Mouse (Mus musculus) left cerebral cortex, adult 11 months (tissue): Measurements from ENCODE around the gene Apom.

Experiments used
- DNase-seq: peaks from one replicate; pipeline ENCODE4 v3.0.0; 2022; ENCODE audit warnings: low spot score

Gene Apom

DNA sequence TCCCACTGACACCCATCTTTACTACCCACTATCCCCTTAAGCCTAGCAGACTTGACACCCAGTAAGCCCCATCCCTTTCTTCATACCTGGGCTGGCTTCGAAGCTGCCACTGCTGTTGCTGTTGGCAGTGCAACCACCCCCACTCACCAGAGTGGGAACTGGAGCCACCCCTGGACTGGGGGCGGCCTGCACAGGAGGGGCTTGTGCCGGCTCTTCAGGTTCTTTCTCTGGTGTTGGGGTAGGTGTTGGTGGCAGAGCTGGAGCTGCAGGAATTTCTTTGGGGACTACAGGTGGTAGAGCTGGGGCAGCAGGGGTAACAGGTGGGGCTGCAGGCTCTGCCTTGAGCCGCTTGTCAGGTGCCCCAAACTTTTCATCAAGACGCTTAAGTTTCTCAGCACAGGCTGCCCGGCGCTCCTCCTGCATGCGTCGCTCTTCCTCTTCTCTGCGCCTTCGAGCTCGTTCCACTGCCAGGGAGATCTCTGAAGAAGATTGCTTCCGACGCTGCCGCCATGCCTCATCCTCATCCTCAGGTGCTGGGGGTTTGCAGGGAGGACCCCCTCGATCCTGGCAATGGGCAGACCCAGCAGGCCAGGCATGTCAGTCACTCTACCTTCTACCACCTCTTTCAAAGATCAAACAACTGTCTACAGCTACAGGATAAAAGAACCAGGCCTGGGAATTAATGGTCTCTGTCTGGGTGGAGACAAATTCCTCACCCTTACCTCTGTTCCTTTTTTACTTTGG is 27.2 kb upstream of the Apom start:
- no peak for DNase-seq

DNA sequence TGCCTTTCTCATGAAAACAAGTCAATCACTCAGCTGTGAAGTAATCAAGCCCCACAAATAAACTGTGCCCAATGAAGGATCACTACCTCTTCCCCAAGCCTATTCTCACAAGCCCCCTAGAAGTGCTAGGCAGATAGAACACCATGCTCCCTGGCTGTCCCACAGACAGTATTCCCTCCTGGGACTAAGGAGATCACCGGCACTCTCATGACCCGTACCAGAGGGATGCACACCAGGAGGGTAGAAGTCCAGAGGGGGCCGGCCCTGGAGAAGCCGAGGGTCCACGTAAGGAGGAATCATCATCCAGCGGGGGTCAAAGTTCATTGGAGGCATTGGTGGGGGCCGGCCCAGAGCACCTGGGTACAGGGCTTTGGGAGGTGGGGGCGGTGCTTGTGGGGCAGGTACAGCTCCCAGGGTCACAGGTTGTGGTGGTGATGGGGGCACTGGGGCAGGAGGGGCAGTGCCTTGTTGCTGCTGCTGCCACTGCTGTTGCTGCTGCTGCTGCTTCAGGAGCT is 25.9 kb upstream of the Apom start:
- no peak for DNase-seq

DNA sequence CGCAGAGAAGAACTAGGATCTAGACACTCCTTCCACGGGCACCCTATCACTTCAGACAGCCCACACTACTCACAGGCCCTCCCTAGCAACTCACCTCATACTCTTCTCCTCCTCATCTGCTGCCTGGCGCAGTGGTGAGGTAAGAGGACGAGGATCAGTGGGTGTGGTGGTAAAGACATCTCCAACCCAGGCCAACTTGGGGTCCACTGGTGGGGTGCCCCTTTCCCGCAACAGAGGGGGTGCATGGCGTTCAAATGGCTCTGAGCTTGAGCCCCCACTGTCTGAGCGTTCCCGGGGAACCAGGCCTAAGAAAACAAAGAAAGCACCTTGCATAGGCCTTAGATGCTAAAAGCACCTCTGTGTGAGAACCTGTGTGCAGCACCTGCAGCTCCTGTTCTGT is 25.4 kb upstream of the Apom start:
- no peak for DNase-seq

DNA sequence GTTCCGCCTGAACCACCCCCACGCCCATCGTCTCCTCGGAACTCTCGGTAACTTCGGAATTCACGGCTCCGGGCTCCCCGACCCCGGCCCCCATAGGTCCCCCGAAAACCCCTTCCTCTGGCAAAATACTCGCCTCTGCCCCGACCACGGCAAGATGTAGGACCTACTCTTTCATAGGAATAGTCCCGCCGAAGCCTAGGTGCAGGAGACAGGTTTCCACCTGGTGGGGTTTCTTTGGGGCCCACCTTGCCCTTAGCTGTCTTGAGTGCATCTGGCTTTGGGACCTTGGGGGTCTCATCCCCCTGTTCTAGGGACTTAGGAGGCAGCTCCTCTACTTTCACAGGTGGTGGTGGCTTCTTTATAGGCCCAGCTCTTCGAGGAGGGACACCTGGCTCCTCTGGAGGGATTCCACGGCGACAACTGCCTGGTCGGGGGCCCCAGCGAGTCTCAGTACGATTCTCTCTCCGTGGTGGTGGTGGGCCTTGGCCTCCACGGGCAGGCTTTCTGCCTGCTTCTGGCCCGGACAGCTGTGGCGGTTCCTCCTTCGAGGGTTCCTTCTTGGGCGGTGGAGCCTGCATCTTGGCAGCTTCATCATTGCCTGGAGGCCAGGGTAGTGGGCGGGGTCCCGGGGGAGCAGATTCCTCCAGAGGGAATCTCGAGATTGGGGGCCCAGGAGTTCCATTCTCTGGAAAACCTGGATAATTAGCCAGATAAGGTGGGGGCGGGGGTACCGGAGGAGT is 24.8 kb upstream of the Apom start:
- no peak for DNase-seq

DNA sequence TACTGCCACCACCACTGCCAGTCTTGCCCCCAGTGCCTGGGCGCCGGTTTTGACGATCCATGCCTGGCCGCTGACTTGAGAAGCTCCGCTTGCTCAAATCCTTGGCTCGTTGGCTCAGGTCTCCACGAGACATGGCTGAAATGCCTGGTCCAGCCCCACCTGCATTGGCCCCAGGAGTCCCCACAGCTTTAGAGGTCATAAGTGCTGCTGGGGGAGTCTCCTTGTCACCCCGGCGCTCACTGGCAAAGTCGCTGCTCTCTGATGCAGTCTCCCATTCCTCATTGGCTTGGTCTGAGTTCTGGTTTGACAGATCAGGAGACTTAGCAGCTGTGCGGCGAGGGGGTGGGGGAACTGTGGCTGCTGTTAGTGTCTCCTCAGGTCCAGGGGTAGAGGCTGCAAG is 23.6 kb upstream of the Apom start:
- DNase-seq: no peak

DNA sequence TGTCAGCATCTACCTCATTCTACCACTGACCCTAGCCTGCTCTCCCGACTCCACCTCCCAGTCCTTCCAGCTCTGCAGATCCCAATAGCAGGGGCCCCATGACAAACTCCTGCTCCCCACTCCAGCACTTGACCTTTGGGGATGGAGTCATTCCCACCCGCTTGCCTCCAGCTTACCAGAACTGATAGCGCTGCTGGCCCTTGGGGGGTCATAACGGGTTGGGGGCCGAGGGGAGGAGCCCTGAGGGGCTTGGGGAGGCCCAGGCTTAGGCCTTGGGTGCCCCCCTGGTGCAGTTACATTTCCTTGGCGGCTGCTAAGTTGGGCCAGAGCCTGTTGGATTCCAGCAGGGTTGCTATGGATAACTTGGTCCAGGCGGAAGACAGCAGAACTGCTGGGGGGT is 22.8 kb upstream of the Apom start:
- no peak for DNase-seq

DNA sequence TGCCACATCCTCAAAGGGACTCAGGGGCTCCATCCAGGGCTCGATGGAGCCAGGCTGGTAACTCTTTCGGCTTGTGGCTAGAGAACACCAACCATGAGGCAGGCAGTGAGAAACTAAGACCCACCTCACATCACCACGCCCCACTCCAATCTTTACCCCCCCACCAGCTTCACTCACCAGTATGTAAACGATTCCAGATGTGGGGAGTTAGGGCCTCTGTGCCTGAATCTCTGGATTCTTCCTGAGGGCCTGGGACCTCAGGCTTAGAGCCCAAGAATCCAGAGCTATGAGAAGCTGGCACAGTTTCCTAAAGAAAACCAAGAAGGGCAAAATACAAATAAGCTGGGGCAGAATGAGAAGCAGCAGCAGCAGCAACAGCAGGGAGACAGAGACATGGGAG is 22.1 kb upstream of the Apom start:
- no peak for DNase-seq

DNA sequence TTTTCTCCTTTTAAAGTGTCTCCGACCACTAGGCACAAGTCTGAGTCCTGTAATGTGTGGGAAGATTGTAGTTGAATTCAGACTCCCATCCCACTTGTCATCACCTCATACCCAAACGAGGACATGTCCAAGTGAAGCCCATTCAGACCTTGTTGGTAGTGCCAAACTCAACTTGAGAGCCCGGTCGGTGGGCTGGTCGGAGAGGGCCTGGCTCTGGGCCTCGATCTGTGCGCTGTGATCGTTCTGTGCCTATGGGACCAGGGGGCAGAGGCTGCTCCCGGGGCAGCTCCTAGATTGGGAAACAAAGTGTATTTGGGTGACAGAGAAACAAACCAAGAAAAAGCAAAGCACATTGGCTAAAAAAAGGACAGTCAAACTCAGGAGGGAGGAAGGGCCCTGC is 21.2 kb upstream of the Apom start:
- no peak for DNase-seq

DNA sequence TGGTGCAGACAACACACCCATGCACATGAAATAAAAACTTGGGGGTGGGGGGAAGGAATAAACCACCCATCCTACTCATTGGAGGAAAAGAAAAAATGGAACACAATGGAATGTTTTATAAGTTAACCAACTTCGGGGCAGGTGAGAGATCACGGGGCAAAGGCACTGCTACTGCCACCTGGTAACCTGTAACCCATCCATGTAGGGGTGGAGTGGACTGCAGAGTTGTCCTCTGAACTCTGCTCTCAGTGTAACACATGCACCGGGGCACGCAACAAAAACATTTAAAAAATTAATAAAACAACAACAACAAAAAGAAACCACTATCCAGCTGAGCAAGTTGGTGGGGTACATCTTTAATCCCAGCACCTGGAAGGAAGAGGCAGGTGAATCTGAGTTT is 20.3 kb upstream of the Apom start:
- no peak for DNase-seq

DNA sequence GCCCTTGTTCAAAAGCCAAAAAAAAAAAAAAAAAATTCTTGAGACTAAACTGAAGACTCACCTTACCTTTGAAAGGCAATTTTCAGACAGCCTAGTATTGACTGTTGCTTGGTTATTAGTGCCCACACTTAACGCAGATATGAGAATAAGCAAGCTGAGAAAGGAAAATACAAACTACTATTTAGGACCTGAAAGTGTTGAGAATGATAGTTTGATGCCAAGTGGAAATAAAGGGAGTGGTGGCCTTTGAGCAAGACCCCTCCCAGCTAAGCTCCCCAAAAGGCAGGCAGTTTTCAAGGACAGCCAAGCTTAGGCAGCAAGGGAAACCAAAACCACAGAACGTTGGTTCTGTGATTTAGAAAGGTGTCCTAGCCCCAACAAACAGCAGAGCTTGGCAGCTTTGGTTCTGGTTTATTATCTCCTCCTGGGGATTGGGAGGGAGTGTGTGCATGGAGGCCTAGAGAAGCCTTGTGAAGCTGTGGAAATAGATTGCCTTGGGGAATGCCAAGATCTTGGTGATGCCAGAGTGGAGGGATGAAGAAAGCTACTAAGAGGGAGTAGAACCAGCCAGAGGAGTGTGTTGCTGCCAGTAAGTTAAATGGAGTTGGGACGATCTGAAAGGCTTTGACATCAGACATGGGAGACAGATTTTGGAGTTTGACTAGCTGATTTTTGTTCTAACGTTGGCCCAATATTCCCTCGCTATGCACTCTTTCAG is 16.2 kb upstream of the Apom start:
- DNase-seq: no peak

DNA sequence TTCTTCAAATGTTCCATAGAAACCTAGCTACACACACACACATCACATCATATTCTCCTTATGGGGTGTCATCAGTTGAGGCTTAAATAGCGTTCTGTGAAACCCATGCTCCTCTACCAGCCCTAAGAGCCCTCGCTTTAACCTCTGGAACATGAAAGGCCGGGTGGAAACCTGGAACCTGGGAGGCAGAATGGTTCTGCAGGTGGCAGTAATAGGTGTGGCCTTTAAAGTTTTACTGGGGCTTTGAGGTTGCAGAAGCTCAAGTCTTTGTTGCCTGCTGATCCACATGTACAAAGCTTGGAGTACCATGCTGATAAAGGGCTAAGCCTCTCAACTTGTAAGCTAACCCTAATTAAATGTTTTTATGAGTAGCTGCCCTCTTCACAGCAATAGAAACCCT is 15.5 kb upstream of the Apom start:
- no peak for DNase-seq

DNA sequence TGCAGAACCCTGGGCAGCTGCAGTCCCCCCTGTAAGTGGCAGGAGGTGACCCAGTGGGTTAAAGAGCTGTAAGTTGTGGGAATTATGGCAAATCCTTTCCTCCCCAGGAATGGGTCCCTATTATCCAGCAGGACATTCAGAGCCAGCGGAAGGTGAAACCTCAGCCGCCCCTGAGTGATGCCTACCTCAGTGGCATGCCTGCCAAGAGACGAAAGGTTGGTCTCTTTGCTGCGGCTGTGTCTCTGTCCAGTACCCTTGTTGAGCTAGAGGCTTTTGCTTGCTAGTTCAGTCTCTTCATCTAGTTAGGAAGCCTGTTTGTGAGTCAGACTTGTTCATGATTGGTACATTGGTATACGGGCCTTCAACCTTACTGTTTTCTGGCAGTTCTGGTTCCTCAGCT is 14.3 kb upstream of the Apom start:
- DNase-seq: no peak

DNA sequence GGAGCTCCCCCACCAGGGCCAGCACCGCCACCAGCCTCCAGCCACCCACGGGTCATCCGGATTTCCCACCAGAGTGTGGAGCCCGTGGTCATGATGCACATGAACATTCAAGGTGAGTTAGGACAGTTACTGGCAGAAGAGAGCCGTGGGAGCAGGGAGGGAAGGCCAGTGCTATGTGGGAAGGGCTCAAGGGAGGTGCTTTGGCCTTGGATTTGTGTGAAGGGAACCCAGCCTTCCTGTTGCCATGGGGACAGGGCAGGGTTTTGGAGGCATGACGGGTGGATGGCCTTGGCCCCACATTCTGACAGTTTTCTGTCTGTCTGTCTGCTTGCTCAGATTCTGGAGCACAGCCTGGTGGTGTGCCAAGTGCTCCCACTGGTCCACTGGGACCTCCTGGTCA is 10.1 kb upstream of the Apom start:
- no peak for DNase-seq

DNA sequence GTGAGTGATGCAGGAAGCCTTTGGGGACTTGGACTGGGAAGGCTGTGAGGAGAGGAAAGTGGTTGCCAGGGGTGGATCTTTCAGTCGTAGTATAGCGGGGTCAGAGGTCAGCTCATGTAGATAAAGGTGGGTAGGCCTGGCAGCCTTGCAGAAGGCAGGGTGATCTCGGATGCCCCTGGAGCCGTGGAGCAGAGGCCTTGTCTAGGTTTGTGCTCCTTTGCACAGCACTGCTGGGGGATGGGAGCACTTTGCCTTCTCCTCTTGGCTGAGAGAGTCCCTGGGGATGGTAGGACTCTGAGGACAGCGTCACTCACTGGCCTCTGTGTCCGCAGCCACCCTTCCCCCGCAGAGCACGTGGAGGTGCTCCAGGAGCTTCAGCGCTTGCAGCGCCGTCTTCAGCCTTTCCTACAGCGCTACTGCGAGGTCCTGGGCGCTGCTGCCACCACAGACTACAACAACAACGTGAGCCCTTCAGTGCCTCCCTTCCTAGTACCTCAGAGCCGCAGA is 8.7 kb upstream of the Apom start:
- no peak for DNase-seq

DNA sequence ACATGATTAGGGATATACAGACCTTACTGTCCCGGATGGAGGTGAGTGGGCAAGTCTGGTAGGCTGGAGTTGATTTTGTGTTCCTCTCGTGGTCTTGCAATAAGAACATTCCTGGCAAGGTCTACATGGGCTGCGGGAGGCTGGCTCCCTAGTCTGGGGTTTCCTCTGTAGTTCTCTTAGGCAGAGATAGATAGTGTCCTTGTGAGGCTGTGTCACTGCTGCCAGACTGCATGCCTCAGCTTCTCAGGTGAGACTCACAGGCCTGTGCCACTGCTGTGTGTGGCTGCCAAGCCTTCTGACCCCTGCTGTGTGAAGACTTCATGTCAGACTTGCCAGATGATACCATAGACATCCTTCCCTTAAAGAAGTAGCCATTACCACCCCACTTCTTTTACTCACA is 7.4 kb upstream of the Apom start:
- no peak for DNase-seq

DNA sequence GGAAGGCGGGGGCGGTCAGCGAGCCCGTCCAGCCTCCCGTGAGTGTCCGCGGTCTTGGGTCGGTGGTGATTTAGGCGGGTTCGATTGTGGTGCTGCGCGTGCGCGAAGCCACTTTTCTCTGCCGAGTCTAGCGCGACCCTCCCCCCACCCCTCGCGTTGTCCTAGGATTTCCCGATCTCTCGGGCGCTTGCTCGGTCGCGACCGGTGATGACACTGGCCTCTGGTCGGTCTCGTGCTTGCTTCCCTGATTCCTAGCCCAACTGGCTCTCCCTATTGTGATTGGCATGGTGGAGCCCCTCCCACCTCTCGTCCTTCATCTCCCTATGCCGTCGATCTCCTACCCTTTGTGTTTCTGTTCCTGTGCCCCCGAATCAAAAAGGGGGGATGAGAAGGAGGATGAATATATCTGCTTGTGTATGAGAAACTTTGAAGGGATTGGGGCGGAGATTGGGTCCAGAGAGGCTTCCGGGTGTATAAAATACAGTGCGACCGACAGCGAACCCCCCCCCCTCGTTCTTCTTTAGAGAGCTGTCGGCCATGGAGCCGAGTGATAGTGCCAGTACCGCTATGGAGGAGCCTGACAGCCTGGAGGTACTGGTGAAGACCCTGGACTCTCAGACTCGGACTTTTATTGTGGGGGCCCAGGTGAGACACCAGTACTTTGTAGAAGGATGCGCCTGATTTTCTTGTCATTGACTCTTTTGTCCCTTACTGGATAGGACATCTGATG is 3.9 kb upstream of the Apom start:
- DNase-seq: no peak

DNA sequence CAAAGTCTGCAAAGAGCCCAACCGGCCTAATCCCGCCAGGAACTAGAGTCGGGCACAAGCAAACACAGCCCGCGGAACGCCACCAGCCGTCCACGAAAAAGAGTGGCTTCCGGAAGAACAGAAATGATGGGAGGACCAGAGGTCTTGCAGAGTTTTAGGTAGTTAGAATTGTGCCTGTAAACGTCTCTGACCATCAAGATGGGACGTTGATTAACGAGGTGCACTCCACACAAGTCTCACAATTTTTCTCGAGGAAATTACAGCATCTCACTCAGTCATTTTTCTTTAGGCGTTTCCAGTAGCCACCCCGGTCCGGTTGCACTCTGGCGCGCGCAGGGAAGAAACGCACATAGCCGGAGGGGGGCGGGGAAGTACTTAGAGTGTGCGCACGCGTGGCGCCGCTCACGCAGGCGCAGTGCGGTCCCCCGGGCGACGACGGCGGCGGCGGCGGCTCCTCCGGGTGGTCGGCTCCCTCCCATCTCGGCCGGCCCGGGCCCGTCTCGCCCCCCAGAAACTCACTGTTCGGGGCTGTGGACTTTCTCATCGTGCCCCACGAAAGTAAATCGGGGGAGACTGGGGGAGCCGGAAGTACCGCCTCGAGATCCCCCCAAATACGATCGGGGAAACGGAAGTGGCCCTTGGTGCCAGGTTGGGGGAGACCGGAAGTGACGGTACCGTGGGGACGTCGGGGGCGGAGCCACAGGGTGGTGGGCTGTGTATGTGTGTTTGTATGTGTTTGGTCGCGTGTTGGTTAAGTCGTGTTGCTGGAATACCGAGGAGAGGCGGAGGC is 3.1 kb upstream of the Apom start, which contains the start of gene Bag6:
Bag6 (plus strand) TSS at position 378 of the 790 bp plus-strand sequence.
- peak; percentile 93 for DNase-seq

DNA sequence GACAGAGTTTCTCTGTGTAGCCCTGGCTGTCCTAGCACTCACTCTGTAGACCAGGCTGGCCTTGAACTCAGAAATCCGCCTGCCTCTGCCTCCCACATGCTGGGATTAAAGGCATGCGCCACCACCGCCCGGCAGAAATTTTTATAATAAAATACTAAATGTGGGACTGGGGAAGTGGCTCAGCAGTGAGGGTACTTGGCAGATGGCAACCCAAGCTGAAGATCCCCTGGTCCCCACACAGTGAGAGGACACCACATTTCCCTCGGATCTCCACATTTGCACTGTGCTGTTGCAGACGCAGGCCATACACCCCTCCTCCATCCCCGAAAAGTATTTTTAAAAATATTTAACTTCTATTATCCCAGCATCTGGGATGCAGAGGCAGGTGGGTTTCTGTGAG is 1.7 kb upstream of the Apom start:
- DNase-seq: no peak

DNA sequence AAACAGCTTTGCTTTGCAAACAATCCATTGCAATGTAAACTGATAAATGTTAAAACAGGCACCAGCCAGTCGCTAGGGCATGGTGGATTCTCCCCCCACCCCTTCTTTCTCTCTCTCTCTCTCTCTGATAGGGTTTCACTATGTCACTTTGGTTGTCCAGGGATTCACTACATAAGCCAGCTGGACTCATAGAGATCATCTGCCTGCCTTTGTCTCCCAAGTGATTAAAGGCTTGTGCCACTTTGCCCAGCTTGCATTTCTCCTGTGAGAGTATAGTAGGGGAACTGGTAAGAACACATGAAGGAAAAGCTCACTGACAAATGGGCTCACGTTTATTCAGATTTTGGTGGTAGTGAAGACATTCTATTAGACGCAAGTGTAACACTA is 317 bp upstream of the Apom start:
- DNase-seq: no peak

DNA sequence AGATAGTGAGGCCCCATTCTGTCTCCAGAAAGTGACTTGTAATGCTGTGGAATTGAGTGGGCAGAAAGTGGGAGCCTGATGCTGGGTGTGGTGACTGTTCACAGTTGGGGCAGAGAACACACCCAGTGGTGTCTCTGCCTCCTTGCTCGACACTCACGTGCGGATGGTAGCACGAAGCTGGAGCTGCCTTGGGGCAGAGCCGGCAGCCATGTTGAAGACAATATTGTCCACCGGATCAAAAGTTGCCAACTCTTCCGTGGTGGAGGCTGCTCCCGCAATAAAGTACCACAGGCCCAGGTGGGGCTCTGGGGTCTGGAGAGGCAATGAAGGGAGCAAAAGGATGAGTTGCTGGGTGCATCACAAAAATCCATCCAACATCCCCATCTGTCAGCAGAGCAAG is 812 bp downstream of the Apom start:
- no peak for DNase-seq

DNA sequence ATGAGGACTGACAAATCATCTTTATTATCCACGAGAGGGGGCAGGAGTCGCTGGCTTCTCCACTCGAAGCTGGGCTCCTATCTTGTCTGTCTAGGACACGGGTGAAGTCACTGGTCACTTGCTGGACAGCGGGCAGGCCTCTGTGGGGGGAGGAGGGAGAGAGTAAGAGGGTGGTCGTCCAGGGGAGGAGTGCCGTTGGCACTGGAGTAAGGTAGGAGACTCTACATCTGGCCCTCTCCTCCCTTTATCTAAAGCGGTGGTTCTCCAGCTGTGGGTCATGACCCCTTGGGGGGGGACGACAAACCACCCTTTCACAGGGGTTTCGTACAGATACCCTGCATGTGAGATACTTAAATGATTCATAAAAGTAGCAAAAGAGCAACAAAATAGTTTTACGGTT is 2.9 kb downstream of the Apom start:
- no peak for DNase-seq
